Mouse (Mus musculus): ENCODE data around the gene Atrn. TPM values are rescaled to one million over a fixed set of nuclear protein-coding genes. Genes with fewer than 3 reads are reported as not detected.

The Atrn gene
- polyA plus RNA-seq, 1 experiment, result 16.4 TPM

GRCm38 (mm10) chr2:130929994-130930393, 23.7 kb downstream of the Atrn start:
- H3K4me1 ChIP-seq (ENCODE audit: control insufficient read depth, insufficient read depth, low read length), result no peaks in the 10 kb centered on the region
- H3K4me3 ChIP-seq (replicated peaks; ENCODE audit: extremely low read depth, low read depth, low read length), result no peak overlapping the region
- DNase-seq, result no peak
- TF ChIP-seq CTCF (IDR thresholded peaks at IDR 0.05; ENCODE audit: insufficient read depth, low read length), result no peak
- TF ChIP-seq POLR2A (IDR thresholded peaks at IDR 0.05; ENCODE audit: borderline replicate concordance, extremely low read depth, low read depth, low read length), result no peak
- WGBS, result 82% methylated on average over 5 of the region's 5 CpGs

DNA sequence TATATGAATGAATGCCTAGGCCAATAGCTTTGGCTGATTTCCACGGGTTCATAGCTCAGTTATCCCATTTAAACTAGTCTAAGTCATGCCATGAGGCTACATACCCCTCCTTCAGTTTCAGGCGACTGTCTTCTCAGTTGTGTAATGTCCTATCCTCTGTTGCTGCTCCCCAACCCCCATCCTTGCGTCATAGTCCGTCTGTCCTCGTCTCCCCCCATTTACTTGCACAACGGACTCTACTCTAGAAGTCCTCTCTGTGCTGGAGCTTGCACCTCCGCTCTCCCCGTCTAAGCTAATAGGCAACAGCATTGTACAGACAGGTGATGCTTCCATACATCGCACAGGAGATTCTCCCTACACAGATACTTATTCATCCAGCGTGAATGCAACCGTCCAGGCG, 26.6 kb downstream of the Atrn start:
- no peaks in the 10 kb centered on the region for H3K4me1 ChIP-seq (ENCODE audit: control insufficient read depth, insufficient read depth, low read length)
- WGBS, result 78% methylated on average over 12 of the region's 12 CpGs
- DNase-seq, result no peak
- no peak for TF ChIP-seq CTCF (IDR thresholded peaks at IDR 0.05; ENCODE audit: insufficient read depth, low read length)
- no peak for TF ChIP-seq POLR2A (IDR thresholded peaks at IDR 0.05; ENCODE audit: borderline replicate concordance, extremely low read depth, low read depth, low read length)
- no peak overlapping the region for H3K4me3 ChIP-seq (replicated peaks; ENCODE audit: extremely low read depth, low read depth, low read length)

GRCm38 (mm10) chr2:130949781-130950180, 43.5 kb downstream of the Atrn start:
- 80% methylated on average over 2 of the region's 2 CpGs for WGBS
- TF ChIP-seq CTCF (IDR thresholded peaks at IDR 0.05; ENCODE audit: insufficient read depth, low read length) (no peak), POLR2A (IDR thresholded peaks at IDR 0.05; ENCODE audit: borderline replicate concordance, extremely low read depth, low read depth, low read length) (no peak)
- Histone ChIP-seq H3K4me3 (replicated peaks; ENCODE audit: extremely low read depth, low read depth, low read length) (no peak overlapping the region), H3K4me1 (ENCODE audit: control insufficient read depth, insufficient read depth, low read length) (no peaks in the 10 kb centered on the region)
- no peak for DNase-seq

GRCm38 (mm10) chr2:130950548-130950947, 44.3 kb downstream of the Atrn start:
- 0% methylated on average over 1 of the region's 1 CpGs for WGBS
- peak; percentile 98 for TF ChIP-seq CTCF (IDR thresholded peaks at IDR 0.05; ENCODE audit: insufficient read depth, low read length)
- no peak for TF ChIP-seq POLR2A (IDR thresholded peaks at IDR 0.05; ENCODE audit: borderline replicate concordance, extremely low read depth, low read depth, low read length)
- H3K4me1 ChIP-seq (ENCODE audit: control insufficient read depth, insufficient read depth, low read length), result no peaks in the 10 kb centered on the region
- no peak overlapping the region for H3K4me3 ChIP-seq (replicated peaks; ENCODE audit: extremely low read depth, low read depth, low read length)
- peak; percentile 82 for DNase-seq

DNA sequence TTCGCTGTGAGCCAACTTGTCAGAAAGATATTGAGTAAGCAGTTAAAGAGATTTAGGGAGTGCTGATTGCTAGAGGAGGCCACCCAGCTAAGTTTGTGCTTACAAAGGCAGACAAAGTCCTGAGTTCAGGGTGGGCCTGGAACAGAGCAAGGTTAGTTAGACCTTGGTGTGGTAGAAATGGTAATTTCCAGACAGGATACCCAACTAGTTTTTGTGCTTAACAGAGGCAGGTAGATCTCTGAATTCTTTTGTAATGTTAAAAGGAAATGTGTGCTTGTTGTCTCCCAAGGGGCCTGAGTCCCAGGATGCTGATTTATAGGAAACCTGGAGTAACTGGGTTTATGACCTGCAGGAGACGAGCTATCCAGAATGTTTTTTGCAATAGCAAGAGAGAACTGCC, 52.6 kb downstream of the Atrn start:
- Histone ChIP-seq H3K4me3 (replicated peaks; ENCODE audit: extremely low read depth, low read depth, low read length) (no peak overlapping the region), H3K4me1 (ENCODE audit: control insufficient read depth, insufficient read depth, low read length) (no peaks in the 10 kb centered on the region)
- no peak for TF ChIP-seq POLR2A (IDR thresholded peaks at IDR 0.05; ENCODE audit: borderline replicate concordance, extremely low read depth, low read depth, low read length)
- TF ChIP-seq CTCF (IDR thresholded peaks at IDR 0.05; ENCODE audit: insufficient read depth, low read length), result no peak
- 91% methylated on average over 2 of the region's 2 CpGs for WGBS
- no peak for DNase-seq

GRCm38 (mm10) chr2:130961851-130962250, 55.6 kb downstream of the Atrn start:
- no peak for DNase-seq

DNA sequence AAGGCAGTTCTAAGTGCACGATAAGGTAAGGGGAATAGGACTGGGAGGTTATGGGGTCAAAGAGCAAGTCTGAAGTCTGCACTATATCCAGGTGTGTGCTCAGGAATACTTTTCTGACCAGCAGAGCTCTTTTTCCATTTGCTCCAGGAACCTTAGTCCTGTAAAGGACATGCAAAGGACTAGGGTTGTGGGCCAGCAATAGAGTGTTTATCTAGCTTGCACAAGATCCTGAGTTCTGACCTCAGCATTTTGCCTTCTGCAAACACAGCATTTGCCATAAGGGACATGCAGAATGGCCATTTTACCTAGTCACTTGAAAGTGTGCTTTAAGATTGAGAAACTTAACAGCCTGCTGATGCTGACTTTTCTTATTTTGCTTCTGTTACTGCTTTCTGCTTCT, 58.7 kb downstream of the Atrn start:
- H3K4me1 ChIP-seq (ENCODE audit: control insufficient read depth, insufficient read depth, low read length), result no peaks in the 10 kb centered on the region
- DNase-seq, result peak; percentile 34
- 71% methylated on average over 1 of the region's 1 CpGs for WGBS
- no peak overlapping the region for H3K4me3 ChIP-seq (replicated peaks; ENCODE audit: extremely low read depth, low read depth, low read length)
- no peak for TF ChIP-seq CTCF (IDR thresholded peaks at IDR 0.05; ENCODE audit: insufficient read depth, low read length)
- TF ChIP-seq POLR2A (IDR thresholded peaks at IDR 0.05; ENCODE audit: borderline replicate concordance, extremely low read depth, low read depth, low read length), result no peak

More at GRCm38 (mm10) chr2:130961851-130962250, 55.6 kb downstream of the Atrn start:
- Histone ChIP-seq H3K4me1 (ENCODE audit: control insufficient read depth, insufficient read depth, low read length) (no peaks in the 10 kb centered on the region), H3K4me3 (replicated peaks; ENCODE audit: extremely low read depth, low read depth, low read length) (no peak overlapping the region)
- TF ChIP-seq CTCF (IDR thresholded peaks at IDR 0.05; ENCODE audit: insufficient read depth, low read length) (no peak), POLR2A (IDR thresholded peaks at IDR 0.05; ENCODE audit: borderline replicate concordance, extremely low read depth, low read depth, low read length) (no peak)

DNA sequence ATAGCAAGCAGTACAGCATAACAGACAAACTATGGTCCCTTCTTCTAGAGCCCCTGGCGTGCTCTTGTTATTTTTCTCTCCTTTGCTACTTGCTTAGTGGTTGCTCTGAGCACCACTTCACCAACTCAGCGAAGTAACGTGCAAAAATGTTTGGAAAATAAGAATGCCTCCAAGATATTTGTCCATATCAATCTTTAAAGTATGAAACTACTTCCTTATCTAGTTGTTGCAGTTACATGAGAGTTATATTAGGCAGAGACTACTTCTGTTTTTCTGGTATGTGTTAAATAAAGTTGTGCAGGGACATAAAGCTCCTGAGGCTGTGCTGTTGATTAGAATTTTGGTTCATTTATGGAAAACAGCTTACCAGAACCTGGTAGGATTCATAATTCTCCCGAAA, 64.7 kb downstream of the Atrn start:
- no peaks in the 10 kb centered on the region for H3K4me1 ChIP-seq (ENCODE audit: control insufficient read depth, insufficient read depth, low read length)
- TF ChIP-seq CTCF (IDR thresholded peaks at IDR 0.05; ENCODE audit: insufficient read depth, low read length) (no peak), POLR2A (IDR thresholded peaks at IDR 0.05; ENCODE audit: borderline replicate concordance, extremely low read depth, low read depth, low read length) (no peak)
- H3K4me3 ChIP-seq (replicated peaks; ENCODE audit: extremely low read depth, low read depth, low read length), result no peak overlapping the region
- 76% methylated on average over 4 of the region's 4 CpGs for WGBS
- DNase-seq, result no peak

- no peak for TF ChIP-seq POLR2A (IDR thresholded peaks at IDR 0.05; ENCODE audit: borderline replicate concordance, extremely low read depth, low read depth, low read length)
- no peak for TF ChIP-seq CTCF (IDR thresholded peaks at IDR 0.05; ENCODE audit: insufficient read depth, low read length)
- WGBS, result 93% methylated on average over 4 of the region's 4 CpGs
Measured at GRCm38 (mm10) chr2:130972386-130972785, 66.1 kb downstream of the Atrn start.

DNA sequence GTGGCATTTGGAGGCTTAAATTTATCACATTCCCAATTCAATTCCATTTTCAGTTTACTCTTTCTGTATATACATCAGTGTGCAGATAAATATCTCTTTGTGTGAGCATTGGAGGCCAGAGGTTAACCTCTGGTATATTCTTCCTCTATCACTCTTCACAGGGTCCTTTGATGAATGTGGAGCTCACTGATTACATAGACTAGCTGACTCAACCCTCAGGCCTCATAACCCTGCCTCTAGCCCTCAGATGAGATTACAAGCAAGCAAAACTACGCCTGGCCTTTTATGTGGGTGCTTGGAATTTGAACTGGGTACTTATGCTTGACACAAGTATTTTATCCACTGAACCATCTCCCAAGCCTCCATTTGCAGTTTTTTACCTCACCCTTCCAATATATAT, 68.6 kb downstream of the Atrn start:
- 84% methylated on average over 1 of the region's 1 CpGs for WGBS
- H3K4me1 ChIP-seq (ENCODE audit: control insufficient read depth, insufficient read depth, low read length), result no peaks in the 10 kb centered on the region
- TF ChIP-seq POLR2A (IDR thresholded peaks at IDR 0.05; ENCODE audit: borderline replicate concordance, extremely low read depth, low read depth, low read length) (no peak), CTCF (IDR thresholded peaks at IDR 0.05; ENCODE audit: insufficient read depth, low read length) (no peak)
- no peak overlapping the region for H3K4me3 ChIP-seq (replicated peaks; ENCODE audit: extremely low read depth, low read depth, low read length)
- DNase-seq, result no peak

More at GRCm38 (mm10) chr2:130972386-130972785, 66.1 kb downstream of the Atrn start:
- Histone ChIP-seq H3K4me3 (replicated peaks; ENCODE audit: extremely low read depth, low read depth, low read length) (no peak overlapping the region), H3K4me1 (ENCODE audit: control insufficient read depth, insufficient read depth, low read length) (no peaks in the 10 kb centered on the region)
- no peak for DNase-seq

Measured in lung, adult 2 months (tissue).